Mouse (Mus musculus): ENCODE measurements at regions not wholly inside any gene's neighbourhood (a gene's known extent, or its start where the extent isn't known, plus 50 kb on each side); places are given as distances from the start of the nearest gene placed in this dataset.

- no peak for DNase-seq
These were observed 600.4 kb upstream of the Tusc1 start for GRCm38 (mm10) chr4:93935692-93936091.

GRCm38 (mm10) chr4:93927117-93927516, 591.8 kb upstream of the Tusc1 start:
- DNase-seq: no peak

DNA sequence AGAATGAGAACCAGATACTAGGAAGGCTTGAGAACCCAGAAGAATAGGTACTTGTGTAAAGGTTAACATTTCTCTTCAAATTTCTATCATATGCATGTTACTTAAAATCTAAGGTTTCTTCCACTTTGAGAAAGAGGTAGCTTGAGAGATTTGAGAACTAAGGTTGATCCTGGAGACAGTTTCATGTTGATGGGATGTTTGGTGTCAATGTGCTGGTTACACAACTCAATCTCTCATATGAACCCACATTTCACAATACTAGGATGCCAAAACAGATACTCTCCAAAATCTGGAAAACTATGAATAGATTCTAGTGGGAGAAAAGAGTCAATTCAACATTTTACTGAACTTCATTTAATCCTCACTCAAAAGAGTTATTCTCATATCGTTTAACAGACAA, 589.1 kb upstream of the Tusc1 start:
- DNase-seq: no peak

GRCm38 (mm10) chr4:93886631-93887030, 551.3 kb upstream of the Tusc1 start:
- DNase-seq: peak; percentile 76

DNA sequence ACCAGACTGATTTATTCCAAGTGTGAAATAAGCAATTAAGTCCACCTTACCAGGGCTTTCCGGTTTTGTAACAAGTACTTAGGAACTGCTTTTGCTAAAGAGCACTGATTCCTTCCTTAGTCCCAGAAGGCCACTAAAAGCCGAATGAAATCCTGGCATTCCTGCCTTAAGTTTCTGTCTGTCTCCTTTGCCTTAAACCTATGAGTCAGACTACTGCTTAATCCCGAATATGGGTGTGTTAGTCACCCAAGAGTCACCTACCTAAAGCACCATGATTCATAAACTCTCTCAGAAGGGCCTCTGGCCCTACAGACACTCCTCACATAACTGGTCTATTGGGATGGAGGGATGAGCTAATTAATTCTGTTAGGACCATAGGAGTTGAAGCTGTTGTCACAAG, 546.0 kb upstream of the Tusc1 start:
- no peak for DNase-seq

GRCm38 (mm10) chr4:93879351-93879872, 544.1 kb upstream of the Tusc1 start:
- DNase-seq: peak; percentile 75

- no peak for DNase-seq
These were observed 538.0 kb upstream of the Tusc1 start for GRCm38 (mm10) chr4:93873271-93873670.

- no peak for DNase-seq
These were observed 518.1 kb upstream of the Tusc1 start for GRCm38 (mm10) chr4:93853451-93853850.

- DNase-seq: no peak
These were observed 513.9 kb upstream of the Tusc1 start for GRCm38 (mm10) chr4:93849178-93849577.

DNA sequence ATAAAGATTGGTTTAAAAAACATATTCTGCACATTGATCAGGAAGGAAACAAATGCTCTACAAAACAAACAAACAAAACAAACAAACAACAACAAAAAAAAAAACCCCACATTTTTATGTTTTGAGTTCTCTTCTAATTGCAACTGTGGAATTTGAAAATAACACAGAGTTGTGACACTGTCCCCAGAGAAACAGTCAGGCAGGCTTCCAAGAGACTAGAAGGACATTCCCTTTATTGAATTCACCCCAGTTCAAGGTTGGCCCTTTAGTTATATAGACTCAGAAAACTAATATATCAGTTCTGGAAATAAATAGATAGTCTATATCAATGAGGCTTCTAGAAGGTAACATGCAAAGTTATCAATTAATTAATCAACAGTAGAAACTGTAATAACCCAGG, 495.4 kb upstream of the Tusc1 start:
- no peak for DNase-seq

GRCm38 (mm10) chr4:93793104-93793503, 457.8 kb upstream of the Tusc1 start:
- no peak for DNase-seq

DNA sequence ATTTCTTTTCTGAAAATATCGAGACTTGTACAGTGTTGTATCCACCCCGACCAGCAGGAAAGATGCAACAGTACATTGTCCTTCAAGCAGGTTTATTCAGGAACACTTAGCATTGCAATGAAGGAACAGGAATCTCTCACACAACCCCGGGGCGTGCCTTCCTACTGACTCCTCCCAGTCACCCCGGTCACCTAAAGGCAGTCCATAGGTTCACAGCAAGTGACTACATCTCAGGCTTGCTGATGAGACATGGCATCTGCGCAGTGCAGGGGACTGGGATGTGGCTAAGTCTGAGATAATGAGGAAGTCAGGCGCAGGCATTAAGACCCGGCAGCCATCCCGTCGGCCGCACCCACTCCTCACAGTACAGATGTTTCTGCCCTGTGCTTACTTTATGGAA, 454.8 kb upstream of the Tusc1 start:
- DNase-seq: no peak

DNA sequence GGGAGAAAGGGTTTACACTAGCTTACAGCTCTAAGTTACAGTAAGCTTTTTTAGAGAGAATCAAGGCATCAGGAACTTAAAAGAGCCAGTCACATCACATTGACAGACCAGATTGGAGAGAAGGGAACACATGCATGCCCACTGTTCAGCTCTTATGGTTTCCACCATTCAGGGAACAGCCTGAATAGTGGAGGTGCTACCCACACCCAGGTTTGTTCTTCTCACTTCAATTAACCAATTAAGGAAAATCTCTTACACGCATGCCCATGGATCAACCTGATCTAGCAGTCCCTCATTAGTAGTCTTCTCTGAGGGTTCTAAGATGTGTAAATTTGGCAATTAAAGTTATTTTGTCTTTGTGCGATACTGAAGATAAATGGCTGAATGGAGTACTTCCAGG, 419.2 kb upstream of the Tusc1 start:
- DNase-seq: no peak

DNA sequence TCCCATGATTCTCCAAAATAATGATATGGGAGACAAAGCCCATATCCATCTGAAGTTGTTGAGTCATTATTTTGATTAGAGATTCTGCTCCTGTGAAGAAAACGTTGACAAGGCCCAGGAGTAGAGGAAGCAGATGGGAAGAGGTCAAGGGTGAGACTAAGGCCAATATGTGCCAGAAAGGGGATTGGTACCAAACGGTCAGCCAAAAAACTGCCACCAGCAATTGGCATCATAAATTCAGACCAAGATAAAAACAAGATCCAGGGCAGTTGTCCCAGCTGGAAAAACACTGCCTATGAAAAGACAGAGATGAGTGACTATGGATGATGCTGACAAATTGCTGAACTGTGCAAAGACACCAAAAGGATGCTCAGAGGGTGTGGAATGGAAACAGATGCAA, 411.0 kb upstream of the Tusc1 start:
- DNase-seq: no peak

- no peak for DNase-seq
These were observed 378.4 kb upstream of the Tusc1 start for GRCm38 (mm10) chr4:93713711-93714110.

DNA sequence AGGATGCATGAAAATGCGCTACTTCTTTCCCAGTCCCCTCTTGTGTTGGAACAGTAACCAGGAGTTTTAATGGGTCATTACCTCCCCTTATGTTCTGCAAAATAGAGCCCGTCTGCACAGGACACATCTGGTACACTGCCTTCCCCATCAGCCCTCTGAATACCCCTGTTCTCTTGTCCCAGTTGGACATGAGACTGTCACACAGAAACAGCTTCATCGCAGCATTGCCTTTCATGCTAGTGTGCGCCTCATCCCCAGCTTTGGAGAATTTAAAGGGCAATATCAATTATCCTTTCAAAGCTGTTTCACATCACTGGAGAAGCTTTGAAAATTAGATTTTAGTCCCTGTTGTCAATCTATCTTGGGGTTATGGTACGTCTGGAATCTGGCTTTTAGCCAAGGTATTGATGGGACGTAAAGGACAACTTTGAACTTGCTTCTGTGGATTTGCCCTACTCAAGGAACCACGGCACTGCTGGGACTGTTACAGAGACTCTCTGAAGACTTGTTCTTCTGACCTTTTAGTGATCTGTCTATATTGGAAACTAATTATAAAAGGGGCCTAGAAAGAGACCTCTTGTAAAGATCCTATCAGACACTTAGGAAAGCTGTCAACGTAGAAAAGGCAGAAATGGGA, 341.2 kb upstream of the Tusc1 start:
- DNase-seq: no peak

GRCm38 (mm10) chr4:93675739-93676402, 340.6 kb upstream of the Tusc1 start:
- DNase-seq: no peak

DNA sequence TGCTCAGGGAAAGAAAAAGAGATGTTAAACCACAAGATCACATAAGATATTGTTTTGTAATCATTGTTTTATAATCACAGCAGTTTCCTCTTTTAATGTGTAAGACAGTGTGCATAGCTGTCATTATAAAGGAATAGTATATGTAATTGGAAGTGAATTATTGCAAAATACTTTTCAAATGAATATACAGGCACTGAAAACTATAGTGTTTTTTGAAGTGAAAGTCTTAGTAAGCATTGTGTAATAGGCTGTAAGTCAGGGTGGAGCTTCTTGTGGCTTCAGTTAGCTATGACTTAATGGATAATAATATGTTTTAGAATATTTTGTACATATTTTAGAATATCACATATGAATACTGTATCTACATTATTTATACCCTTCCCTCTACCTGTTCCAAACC, 333.7 kb upstream of the Tusc1 start:
- DNase-seq: no peak

GRCm38 (mm10) chr4:93664293-93664692, 329.0 kb upstream of the Tusc1 start:
- DNase-seq: no peak

DNA sequence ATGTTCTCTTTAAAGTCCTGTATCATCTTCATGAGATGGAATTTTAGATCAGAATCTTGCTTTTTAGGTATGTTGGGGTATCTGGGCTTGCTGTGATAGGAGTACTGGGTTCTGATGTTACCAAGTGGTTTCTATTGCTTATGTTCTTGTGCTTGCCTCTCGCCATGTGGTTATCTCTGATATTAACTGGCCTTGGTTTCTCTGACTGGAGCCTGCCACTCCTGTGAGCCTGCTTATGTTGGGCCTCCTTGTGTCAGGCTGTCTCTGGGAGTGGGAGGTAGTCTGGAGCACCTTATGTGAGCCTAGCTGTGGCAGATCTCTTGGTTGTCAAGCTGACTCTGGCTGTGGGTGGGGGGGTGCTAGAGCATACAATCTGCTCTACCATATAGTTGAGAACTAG, 302.9 kb upstream of the Tusc1 start:
- no peak for DNase-seq

GRCm38 (mm10) chr4:93598474-93598873, 263.2 kb upstream of the Tusc1 start:
- no peak for DNase-seq

DNA sequence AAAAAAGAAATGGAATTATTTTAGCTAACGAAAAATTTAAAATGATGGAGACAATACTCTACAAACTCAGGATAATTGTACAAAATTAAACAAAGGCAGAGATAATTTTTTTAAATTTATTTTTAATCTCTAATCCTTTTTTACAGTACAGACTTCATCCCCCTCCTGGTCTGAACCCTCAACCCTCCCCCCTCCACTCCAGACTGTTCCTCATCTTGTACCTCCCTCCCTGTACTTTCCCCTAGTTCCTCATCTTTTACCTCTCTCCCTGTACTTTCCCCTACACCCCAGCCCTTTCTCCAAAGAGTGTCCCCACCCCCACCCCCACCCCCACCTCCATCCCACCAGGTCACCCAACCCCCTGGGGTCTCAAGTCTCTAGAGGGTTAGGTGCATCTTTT, 249.0 kb upstream of the Tusc1 start:
- DNase-seq: no peak

DNA sequence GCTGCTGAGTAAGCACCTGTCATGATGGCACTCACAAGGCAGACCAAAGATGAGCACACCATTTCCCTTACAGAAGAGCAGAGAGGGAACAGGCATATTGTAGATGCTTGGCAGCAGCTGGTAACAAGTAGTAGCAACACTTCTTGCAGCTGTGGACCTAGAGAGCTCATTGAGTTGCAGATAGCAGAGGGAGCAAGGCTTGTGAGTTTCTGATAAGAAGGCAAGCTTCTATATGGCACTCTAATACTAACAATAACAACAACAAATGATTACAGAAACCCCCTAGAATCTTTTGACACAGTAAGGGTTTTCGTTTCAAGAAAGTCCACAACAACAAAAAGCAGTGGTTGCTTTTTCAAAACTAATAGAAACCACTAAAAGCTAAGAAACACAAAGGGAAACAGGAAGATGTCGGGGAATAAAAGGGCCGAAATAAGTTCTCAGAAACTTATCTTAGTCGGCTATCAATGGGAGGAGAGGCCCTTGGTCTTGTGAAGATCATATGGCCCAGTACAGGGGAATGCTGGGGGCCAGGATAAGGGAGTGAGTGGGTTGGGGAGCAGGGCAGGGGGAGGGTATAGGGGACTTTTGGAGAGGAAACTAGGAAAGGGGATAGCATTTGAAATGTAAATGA, 248.5 kb upstream of the Tusc1 start:
- DNase-seq: no peak

DNA sequence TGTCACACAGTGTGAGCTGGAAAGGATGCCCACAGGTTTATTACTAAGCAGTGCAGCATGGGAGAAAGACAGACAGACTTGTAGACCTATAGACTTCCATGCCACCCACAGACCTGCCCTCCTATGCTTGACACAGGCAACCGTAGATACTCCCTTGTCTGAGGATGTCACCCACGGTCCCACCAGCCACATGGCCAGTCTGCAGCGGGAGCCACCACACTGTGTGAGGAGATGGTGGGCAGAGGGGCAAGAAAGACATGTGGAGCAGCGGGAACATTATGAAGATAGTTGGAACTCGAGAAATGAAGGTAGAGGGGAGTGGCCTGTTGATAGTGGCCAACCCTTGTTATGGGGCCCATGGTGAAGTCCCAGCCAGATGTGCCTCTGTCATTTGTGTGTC, 244.0 kb upstream of the Tusc1 start:
- DNase-seq: no peak
